Mouse (Mus musculus) heart, adult 2 months (tissue): Measurements from ENCODE around the gene Tnfrsf25. TPM values are rescaled to one million over a fixed set of nuclear protein-coding genes. Genes with fewer than 3 reads are reported as not detected.
A peak's percentile ranks its signal among the peaks of the same experiment; 100 is the strongest.

Source experiments
- DNase-seq, 2 experiments: peaks; one replicate each; pipeline ENCODE4 v3.0.0; 2021
- H3K27ac ChIP-seq: fragments of 200-600 bp; 2 replicates; pipeline ENCODE4 v1.8.1; 2022
- H3K27me3 ChIP-seq: fragments of 200-500 bp; 2 replicates; pipeline ENCODE4 v1.6.1; 2012; ENCODE audit warnings: mild to moderate bottlenecking, low read length, inconsistent platforms, mixed read lengths; ENCODE audit not compliant: control insufficient read depth, insufficient read depth
- H3K36me3 ChIP-seq: fragments of 200-500 bp; 2 replicates; pipeline ENCODE4 v1.6.1; 2012; ENCODE audit warnings: low read length, inconsistent platforms; ENCODE audit not compliant: control insufficient read depth, insufficient read depth
- H3K4me1 ChIP-seq: fragments of 200-500 bp; 2 replicates; pipeline ENCODE4 v1.6.1; 2011; ENCODE audit warnings: low read length; ENCODE audit not compliant: control insufficient read depth, insufficient read depth
- H3K4me3 ChIP-seq: fragments of 200-600 bp; 2 replicates; pipeline ENCODE4 v1.8.1; 2022
- H3K79me2 ChIP-seq: fragments of 200-500 bp; replicated peaks from 2 replicates; pipeline ENCODE4 v1.6.1; 2012; ENCODE audit warnings: mild to moderate bottlenecking, inconsistent platforms, low read length, moderate library complexity, mixed read lengths; ENCODE audit not compliant: control insufficient read depth, insufficient read depth
- H3K9ac ChIP-seq: fragments of 200-500 bp; 2 replicates; pipeline ENCODE4 v1.6.1; 2012; ENCODE audit warnings: low read depth, mild to moderate bottlenecking, control low read depth, inconsistent platforms, low read length, mixed read lengths
- CTCF ChIP-seq: fragments of 200-600 bp; IDR thresholded peaks from 2 replicates; pipeline ENCODE4 v1.8.1; 2022; ENCODE audit warnings: antibody characterized with exemption, mild to moderate bottlenecking, moderate library complexity
- EP300 ChIP-seq: fragments of 200-500 bp; IDR thresholded peaks from 2 replicates; pipeline ENCODE4 v1.6.1; 2011; ENCODE audit warnings: low read depth, low read length, control low read depth; ENCODE audit not compliant: insufficient read depth
- POLR2A ChIP-seq: fragments of 200-500 bp; IDR thresholded peaks from 2 replicates; pipeline ENCODE4 v1.6.1; 2011; ENCODE audit warnings: mild to moderate bottlenecking, low read depth, low read length, control low read depth; ENCODE audit not compliant: insufficient read depth
- whole genome bisulfite sequencing: fragments of 180-500 bp; shearing (Covaris S2); methylation state at CpG from one replicate; pipeline ENCODE4 v1.1.7; 2018; 5-methylcytosine and 5-hydroxymethylcytosine counted together
- intact Hi-C: fragments of 180-260 bp; cut with DNase I; formaldehyde crosslinking; loops from one replicate; pipeline ENCODE4 v1.15.1; 2025
- long read RNA-seq: library from polyadenylated mRNA; stranded (forward); transcript quantifications from one replicate; pipeline ENCODE4 v2.0.0, GENCODE M21; 2021
- polyA plus RNA-seq: library from polyadenylated mRNA; depleted of rRNA; stranded (reverse); fragments of >200 nt; gene quantifications from 2 replicates; pipeline ENCODE4 v1.2.3, GENCODE M21; 2012; rRNA removed
- total RNA-seq, 2 experiments: library from RNA; stranded (reverse); gene quantifications; 2 replicates each; pipeline ENCODE4 v1.2.3; 2021

Gene Tnfrsf25
- total RNA-seq (1 to 10 TPM; 1.4 to 2.4 TPM), polyA plus RNA-seq (6.1 and 7.4 TPM in 2 replicates)
- long read RNA-seq, partial matches to known transcripts: 1 of 1 reads
- long read RNA-seq, other reads (novel, unspliced or antisense): 0 of 1 reads

DNA sequence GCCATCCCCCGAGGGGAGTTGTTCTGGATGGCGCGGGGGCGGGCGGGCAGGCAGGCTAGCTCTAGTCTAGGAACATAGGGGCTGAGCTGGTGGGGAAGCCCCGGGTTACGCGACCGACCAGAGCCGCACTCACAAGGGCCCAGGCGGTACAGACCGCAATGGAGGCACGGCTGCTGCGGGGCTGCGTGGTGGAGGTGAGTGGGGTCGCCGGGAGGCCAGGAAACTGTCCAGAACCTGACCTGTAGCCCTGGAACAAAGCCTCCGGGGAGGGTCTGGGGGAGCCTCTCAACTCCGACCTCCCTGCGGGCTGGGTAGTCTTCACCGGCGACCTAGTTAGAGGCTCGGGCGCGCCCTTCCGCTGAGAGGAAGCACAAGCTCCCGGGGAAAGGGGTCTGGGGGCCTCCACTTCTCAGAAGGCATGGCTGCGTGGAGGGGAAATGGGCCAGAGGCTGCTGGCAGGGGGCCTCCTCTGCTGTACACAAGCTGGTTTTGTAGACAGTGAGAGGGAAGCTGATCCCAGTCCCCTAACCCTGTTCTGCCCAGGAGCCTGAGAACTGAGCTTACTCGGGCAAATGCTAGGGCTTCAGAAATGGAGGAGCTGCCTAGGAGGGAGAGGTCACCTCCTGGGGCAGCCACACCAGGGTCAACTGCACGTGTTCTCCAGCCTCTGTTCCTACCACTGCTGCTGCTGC, at the start of gene Tnfrsf25:
TSS of gene Tnfrsf25 (plus strand) at position 14 of the 692 bp plus-strand sequence.
- peaks cover 2% of the 10 kb centered on the region; the same call in 1 of the 2 replicates for H3K36me3 ChIP-seq
- H3K4me1 ChIP-seq: peaks cover 6% of the 10 kb centered on the region
- no peaks in the 10 kb centered on the region for H3K79me2 ChIP-seq
- H3K27ac ChIP-seq: peak within 1 kb of the TSS; percentile 16; the same call in 1 of the 2 replicates
- intact Hi-C loops: no loop called here
- no peak for DNase-seq
- TF ChIP-seq CTCF (no peak), POLR2A (no peak), EP300 (no peak)
- peaks cover 5% of the 10 kb centered on the region for H3K27me3 ChIP-seq
- peak within 1 kb of the TSS; percentile 57 for H3K9ac ChIP-seq
- 22% methylated on average over 30 of the region's 30 CpGs for whole genome bisulfite sequencing
- H3K4me3 ChIP-seq: no peak within 1 kb of the TSS

DNA sequence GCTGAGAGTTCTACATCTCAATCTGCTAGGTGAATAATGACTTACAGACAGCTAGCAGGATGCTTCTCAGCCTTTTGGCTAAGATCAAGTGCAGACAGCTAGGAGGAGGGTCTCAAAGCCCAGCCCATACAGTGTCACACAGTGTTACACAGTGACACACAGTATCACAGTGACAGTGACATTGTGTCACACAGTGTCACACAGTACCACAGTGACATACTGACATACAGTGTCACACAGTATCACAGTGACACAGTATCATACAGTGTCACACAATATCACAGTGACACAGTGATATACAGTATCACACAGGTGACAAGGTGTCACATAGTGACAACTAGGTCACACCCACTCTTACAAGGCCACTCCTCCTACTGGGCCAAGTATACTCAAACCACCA, 48.5 kb upstream of the Tnfrsf25 start:
- Histone ChIP-seq H3K79me2 (no peaks in the 10 kb centered on the region), H3K9ac (no peak overlapping the region), H3K27me3 (no peaks in the 10 kb centered on the region), H3K27ac (no peak overlapping the region), H3K4me3 (no peak overlapping the region), H3K4me1 (peaks cover 1% of the 10 kb centered on the region), H3K36me3 (no peaks in the 10 kb centered on the region)
- DNase-seq: no peak
- intact Hi-C loops: no loop called here
- no peak for TF ChIP-seq POLR2A
- no peak for TF ChIP-seq EP300
- no peak for TF ChIP-seq CTCF

DNA sequence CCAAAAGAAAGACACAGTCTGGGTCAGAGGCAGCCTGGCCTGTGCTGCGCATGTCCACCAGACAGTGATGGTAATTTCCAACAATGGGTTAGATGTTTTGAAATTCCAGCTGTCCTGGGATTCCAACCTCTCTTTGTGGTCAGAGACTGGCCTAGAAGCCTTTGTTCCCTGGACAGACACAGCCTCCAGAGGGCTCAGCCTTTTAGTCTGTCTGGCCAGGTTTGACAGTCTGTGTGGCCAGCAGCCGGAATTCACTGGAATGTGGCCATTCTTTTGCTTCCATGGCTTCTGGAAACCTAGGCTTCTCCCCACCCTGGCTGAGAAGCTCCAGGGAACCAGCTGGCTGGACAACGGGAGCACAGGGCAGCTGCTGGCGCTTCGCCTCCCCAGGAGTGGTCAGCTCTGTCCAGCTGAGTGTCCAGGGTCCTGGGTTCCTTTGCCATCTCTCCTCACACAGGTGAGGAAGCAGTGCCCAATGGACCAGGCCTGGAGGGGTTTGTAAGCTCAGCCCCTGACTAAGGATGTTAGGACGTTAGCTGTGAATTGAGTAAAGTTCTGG, 47.5 kb upstream of the Tnfrsf25 start:
- Histone ChIP-seq H3K4me1 (peaks cover 5% of the 10 kb centered on the region), H3K9ac (no peak overlapping the region), H3K79me2 (no peaks in the 10 kb centered on the region), H3K27ac (no peak overlapping the region), H3K4me3 (no peak overlapping the region), H3K27me3 (no peaks in the 10 kb centered on the region), H3K36me3 (no peaks in the 10 kb centered on the region)
- DNase-seq: peak in 1 of 2 experiments; percentile 60
- intact Hi-C loops: no loop called here
- TF ChIP-seq POLR2A (no peak), EP300 (no peak), CTCF (no peak)
- 72% methylated on average over 6 of the region's 6 CpGs for WGBS

DNA sequence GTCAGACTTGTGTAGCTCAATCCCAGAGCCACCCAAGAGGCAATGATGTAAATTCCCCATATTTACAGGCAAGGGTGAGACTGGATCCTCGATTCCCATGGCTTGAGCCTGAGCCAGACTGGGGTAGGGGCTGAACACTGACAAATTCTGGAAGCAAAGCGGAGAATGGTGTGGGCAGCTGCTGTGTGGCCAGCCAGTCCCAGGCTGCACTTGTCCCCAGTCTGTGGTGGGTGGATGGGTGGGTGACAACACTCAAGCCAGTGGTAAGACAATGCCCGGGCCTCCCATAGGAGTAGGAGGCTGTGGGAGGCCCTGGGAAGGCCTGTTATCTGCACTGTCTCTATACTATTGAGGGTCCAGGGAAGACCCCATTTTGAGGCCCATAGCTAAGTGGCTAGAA, 46.5 kb upstream of the Tnfrsf25 start:
- Histone ChIP-seq H3K9ac (no peak overlapping the region), H3K27ac (no peak overlapping the region), H3K36me3 (no peaks in the 10 kb centered on the region), H3K79me2 (no peaks in the 10 kb centered on the region), H3K27me3 (no peaks in the 10 kb centered on the region), H3K4me1 (peaks cover 5% of the 10 kb centered on the region), H3K4me3 (no peak overlapping the region)
- no peak for DNase-seq
- intact Hi-C loops: no loop called here
- WGBS: 82% methylated on average over 3 of the region's 3 CpGs
- no peak for TF ChIP-seq POLR2A
- TF ChIP-seq EP300: no peak
- TF ChIP-seq CTCF: no peak

DNA sequence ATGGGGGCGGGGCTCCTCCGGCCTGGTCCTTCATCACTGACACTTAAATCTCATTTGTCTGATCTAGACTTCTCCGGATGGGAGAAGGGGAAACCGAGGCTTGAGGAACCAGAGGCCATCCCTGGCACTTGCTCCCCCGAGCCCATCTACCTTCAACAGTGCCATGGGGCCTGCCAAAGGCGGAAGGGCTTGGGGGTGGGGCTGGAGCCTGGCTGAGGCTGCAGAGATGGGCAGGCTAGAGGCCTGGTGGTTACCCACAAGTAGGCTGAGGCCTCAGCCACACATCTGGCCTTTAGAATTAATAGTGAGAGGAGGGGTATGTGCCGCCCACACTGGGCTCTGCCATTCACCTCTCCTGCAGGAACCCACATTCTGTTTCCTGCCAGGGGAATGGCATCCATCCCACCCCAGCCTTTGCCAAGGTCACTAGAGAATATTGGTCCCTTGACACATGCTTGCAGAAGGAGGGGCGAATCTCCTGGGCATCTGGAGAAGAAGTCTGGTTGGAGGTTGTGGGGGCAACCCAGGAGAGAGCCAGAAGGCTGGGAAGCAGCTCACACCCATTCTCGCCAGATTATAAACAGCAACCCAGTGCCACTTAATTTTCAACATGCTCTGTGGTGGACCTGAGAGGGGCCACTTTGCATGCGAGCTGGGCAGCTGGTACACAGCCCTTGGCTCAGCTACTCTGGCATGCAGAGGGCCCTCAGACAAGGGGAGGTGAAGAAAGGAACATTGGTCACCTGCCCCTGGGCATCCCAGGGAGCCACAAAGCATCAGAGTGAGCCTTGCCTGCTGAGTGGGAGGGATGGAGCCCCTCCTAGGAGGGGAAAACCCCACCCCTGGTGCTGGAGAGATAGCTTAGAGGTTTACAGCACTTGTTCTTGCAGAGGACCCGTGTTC, 45.0 kb upstream of the Tnfrsf25 start:
- Histone ChIP-seq H3K27ac (no peak overlapping the region), H3K4me1 (peaks cover 5% of the 10 kb centered on the region), H3K36me3 (no peaks in the 10 kb centered on the region), H3K9ac (no peak overlapping the region), H3K27me3 (no peaks in the 10 kb centered on the region), H3K4me3 (no peak overlapping the region), H3K79me2 (no peaks in the 10 kb centered on the region)
- WGBS: 77% methylated on average over 11 of the region's 11 CpGs
- intact Hi-C loops: no loop called here
- DNase-seq: no peak
- no peak for TF ChIP-seq POLR2A
- TF ChIP-seq EP300: no peak
- no peak for TF ChIP-seq CTCF
